Mouse (Mus musculus) hindbrain, postnatal 0 days (tissue): Measurements from ENCODE around the gene Mpc1. TPM values are rescaled to one million over a fixed set of nuclear protein-coding genes. Genes with fewer than 3 reads are reported as not detected.
"Not testable (repeated sequence)": the region's sequence is repeated elsewhere in the genome, so short reads cannot be mapped to it uniquely, and the experiment has no call there.

ENCODE experiments used
- ATAC-seq: fragments of 200-750 bp; cut with Nextera tagmentation; 2 replicates; pipeline ENCODE4 v1.8.0; 2017; ENCODE audit warnings: mild to moderate bottlenecking, moderate TSS enrichment, moderate library complexity
- DNase-seq: peaks from one replicate; pipeline ENCODE4 v3.0.0-alpha.2; 2015; ENCODE audit warnings: low spot score
- H3K27ac ChIP-seq: fragments of 300-500 bp; sonication (generic); 2 replicates; pipeline ENCODE4 v1.5.1; 2014; ENCODE audit warnings: mild to moderate bottlenecking
- H3K27me3 ChIP-seq: fragments of 300-500 bp; sonication (generic); 2 replicates; pipeline ENCODE4 v1.6.1; 2014; ENCODE audit warnings: low read length, mixed read lengths; ENCODE audit not compliant: insufficient read depth
- H3K36me3 ChIP-seq: fragments of 300-500 bp; sonication (generic); 2 replicates; pipeline ENCODE4 v1.6.1; 2014; ENCODE audit warnings: low read length, mixed read lengths; ENCODE audit not compliant: insufficient read depth
- H3K4me1 ChIP-seq: fragments of 300-500 bp; sonication (generic); 2 replicates; pipeline ENCODE4 v1.6.1; 2014; ENCODE audit warnings: antibody characterized with exemption, low read length, mixed read lengths; ENCODE audit not compliant: insufficient read depth
- H3K4me2 ChIP-seq: fragments of 300-500 bp; sonication (generic); 2 replicates; pipeline ENCODE4 v1.6.1; 2014; ENCODE audit warnings: low read depth, mild to moderate bottlenecking, low read length, moderate library complexity, mixed read lengths
- H3K4me3 ChIP-seq: fragments of 300-500 bp; sonication (generic); 2 replicates; pipeline ENCODE4 v1.5.1; 2014; ENCODE audit warnings: low read length
- H3K9ac ChIP-seq: fragments of 300-500 bp; sonication (generic); replicated peaks from 2 replicates; pipeline ENCODE4 v1.6.1; 2014; ENCODE audit warnings: mild to moderate bottlenecking, low read length, moderate library complexity, mixed read lengths
- H3K9me3 ChIP-seq: fragments of 300-500 bp; sonication (generic); 2 replicates; pipeline ENCODE4 v1.6.1; 2016; ENCODE audit warnings: low read length, mixed read lengths
- CTCF ChIP-seq: IDR thresholded peaks from 2 replicates; pipeline ENCODE4 v1.5.1; 2016; ENCODE audit warnings: antibody characterized with exemption, control low read depth, low read depth
- WGBS: fragments of 180-500 bp; shearing (Covaris S2); extraction: QIAGEN DNeasy Blood & Tissue Kit; methylation state at CpG from one replicate; pipeline ENCODE4 v1.1.7; 2014; 5-methylcytosine and 5-hydroxymethylcytosine counted together
- polyA plus RNA-seq: library from polyadenylated mRNA; unstranded; fragments of >200 nt; fragmentation: Nextera tagmentation; extraction: Ambion mirVana; gene quantifications from 2 replicates; pipeline ENCODE4 v1.2.1, GENCODE M21; 2015
- total RNA-seq: library from RNA; depleted of rRNA; stranded (reverse); fragments of >200 nt; gene quantifications from 2 replicates; pipeline ENCODE4 v1.2.3, GENCODE M21; 2014

Gene Mpc1
- total and polyA plus RNA-seq, 2 experiments from 2014 or later, result 485 to 608 TPM

DNA sequence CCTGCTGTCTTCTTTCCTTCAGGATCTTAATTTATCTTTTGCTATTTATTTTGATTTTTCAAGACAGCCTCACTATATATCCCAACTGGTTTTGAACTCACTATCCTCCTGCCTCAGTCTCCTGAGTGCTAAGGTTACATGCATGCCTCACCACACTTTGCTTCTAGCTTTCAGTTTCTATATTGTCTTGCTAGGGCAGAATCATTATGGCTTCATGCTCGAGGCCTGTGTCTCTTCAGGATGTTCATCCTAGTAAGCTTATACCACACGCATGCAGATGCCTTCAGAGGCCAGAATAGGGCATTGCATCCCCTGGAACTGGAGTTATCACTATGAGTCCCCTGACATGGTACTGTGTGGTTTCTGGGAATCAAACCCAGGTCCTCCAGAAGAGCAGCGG is 27.8 kb upstream of the Mpc1 start:
- ATAC-seq (no peak), DNase-seq (no peak)
- WGBS, result 69% methylated on average over 3 of the region's 3 CpGs
- Histone ChIP-seq H3K9me3 (no peaks in the 10 kb centered on the region), H3K27ac (no peak overlapping the region), H3K4me2 (no peak overlapping the region), H3K4me3 (no peak overlapping the region), H3K9ac (no peak overlapping the region), H3K36me3 (no peaks in the 10 kb centered on the region), H3K4me1 (no peaks in the 10 kb centered on the region), H3K27me3 (no peaks in the 10 kb centered on the region)
- no peak for TF ChIP-seq CTCF

DNA sequence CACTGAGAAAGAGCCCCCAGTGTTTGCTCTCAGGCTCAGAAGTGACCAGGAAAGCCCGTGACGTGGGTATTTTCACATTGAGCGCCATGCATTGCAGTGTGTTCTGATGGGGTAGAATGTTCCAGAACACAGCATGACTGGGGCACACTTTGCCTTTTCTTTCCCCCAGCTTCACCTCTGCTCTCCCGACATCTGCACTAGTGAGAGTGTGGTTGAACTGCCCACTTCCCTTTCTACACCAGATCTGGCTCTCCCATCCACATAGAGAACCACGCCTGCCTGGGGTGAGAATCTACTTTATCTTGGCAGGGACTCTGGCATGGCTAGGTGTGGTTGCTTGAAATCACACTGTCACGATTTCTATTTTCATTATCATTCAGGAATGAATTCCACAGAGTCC is 27.1 kb upstream of the Mpc1 start:
- Histone ChIP-seq H3K4me1 (no peaks in the 10 kb centered on the region), H3K27ac (no peak overlapping the region), H3K9ac (no peak overlapping the region), H3K9me3 (no peaks in the 10 kb centered on the region), H3K27me3 (no peaks in the 10 kb centered on the region), H3K36me3 (no peaks in the 10 kb centered on the region), H3K4me2 (no peak overlapping the region), H3K4me3 (no peak overlapping the region)
- 82% methylated on average over 6 of the region's 6 CpGs for WGBS
- DNase-seq (no peak), ATAC-seq (no peak)
- no peak for TF ChIP-seq CTCF

DNA sequence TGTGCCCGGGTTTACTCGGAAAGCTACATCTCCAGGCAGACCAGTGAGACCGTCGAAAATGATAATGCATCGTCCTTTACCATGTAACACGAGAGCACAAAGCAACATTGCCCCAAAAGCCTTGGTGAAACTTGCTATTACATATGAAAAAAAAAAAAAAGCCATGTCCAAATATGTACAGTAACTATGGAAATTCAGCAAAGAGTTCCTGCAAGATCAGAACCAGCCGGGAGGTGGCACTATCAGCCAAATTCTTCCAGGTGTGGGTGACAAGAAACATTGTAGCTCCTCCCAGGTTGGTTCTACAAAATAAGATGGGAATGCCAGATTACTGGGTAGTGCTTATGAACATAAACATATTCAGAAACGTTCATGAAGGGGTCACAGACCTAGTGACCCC is 25.7 kb upstream of the Mpc1 start:
- ATAC-seq (no peak), DNase-seq (no peak)
- H3K9me3 ChIP-seq, result no peaks in the 10 kb centered on the region
- H3K9ac ChIP-seq, result no peak overlapping the region
- H3K4me3 ChIP-seq, result no peak overlapping the region
- no peaks in the 10 kb centered on the region for H3K27me3 ChIP-seq
- H3K4me2 ChIP-seq, result no peak overlapping the region
- no peaks in the 10 kb centered on the region for H3K4me1 ChIP-seq
- peak; percentile 20; the same call in 1 of the 2 replicates for TF ChIP-seq CTCF
- WGBS, result 74% methylated on average over 8 of the region's 8 CpGs
- no peak overlapping the region for H3K27ac ChIP-seq
- H3K36me3 ChIP-seq, result no peaks in the 10 kb centered on the region

DNA sequence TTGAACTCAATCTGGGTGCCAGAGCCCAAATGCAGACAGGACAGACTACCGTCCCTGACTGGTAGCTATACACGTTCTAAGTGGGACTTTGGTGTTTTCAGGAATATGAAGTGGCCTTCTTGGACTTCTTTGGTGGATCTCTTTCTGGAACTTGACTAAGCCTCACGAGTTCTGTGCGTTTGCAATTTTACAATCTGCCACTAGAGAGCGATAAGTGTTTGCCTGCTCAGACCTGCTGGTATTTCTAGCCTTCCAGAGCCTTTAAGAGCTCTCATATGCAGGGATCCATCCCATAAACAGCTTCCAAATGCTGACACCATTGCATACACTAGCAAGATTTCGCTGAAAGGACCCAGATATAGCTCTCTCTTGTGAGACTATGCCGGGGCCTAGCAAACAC is 18.1 kb upstream of the Mpc1 start:
- not testable (repeated sequence) for H3K27ac ChIP-seq, H3K27me3 ChIP-seq, H3K9me3 ChIP-seq, H3K4me2 ChIP-seq, H3K9ac ChIP-seq, H3K4me1 ChIP-seq, H3K36me3 ChIP-seq, H3K4me3 ChIP-seq
- ATAC-seq (0 out of 2 replicates have a peak, but pooled peaks have one; percentile 40), DNase-seq (peak; percentile 79)
- TF ChIP-seq CTCF, result peak; percentile 84
- WGBS, result 17% methylated on average over 7 of the region's 7 CpGs

DNA sequence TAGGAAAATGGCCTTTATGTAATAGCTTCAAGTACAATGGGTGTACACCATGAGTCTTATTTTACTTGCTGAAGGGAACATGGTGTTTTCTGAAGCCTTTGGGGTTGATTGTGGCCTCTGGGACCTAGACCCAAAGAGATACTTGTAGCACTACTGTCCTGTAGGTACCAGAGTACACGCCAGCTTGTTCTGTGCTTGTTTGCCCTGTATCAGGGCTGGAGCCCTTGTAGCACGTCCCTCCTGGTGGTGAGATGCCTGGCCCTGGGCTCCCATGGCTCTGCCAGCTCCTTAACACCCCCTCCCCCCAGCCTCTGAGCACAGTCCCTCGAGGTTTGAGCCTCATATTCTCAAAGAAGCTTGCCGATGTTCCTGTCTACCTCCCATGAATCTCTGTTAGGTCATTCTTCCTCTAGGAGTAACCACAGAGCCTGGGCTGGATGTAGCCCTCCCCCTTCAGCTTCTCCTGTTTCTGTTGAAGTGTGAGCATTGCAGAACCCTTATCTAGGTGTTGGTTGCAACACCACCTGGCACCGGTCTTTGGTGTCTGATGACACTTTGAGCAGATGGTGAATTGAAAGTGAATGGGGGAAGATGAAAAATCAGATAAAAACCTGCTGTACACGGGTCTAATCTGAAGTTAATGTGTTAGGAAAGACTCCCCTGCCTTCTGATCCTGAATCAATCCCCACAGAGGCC is 10.5 kb upstream of the Mpc1 start:
- H3K27me3 ChIP-seq, result no peaks in the 10 kb centered on the region
- no peak overlapping the region for H3K4me2 ChIP-seq
- no peak for TF ChIP-seq CTCF
- H3K4me3 ChIP-seq, result no peak overlapping the region
- H3K36me3 ChIP-seq, result no peaks in the 10 kb centered on the region
- no peaks in the 10 kb centered on the region for H3K9me3 ChIP-seq
- 58% methylated on average over 6 of the region's 6 CpGs for WGBS
- DNase-seq (peak; percentile 3), ATAC-seq (no peak)
- H3K4me1 ChIP-seq, result no peaks in the 10 kb centered on the region
- no peak overlapping the region for H3K9ac ChIP-seq
- H3K27ac ChIP-seq, result no peak overlapping the region

DNA sequence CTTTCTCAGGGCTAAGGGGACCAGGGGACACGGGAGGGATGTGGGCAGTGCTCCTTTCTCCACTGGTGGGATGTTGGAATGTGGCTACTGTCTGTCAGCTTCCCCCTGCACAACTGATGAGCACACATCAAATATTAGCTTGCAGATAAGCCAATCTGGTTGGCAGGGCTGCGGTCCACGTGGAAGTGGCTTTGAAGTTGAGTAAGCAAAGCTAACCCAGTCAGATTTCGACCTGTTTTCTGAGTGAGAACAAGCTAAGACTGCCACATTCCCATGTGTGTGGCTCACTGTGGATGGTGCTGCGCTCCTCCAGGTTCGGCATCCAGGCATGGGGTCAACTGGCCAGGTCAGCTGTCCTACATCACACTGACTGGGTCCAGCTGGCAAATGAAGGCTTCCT is 9.8 kb upstream of the Mpc1 start:
- Histone ChIP-seq H3K27me3 (no peaks in the 10 kb centered on the region), H3K27ac (no peak overlapping the region), H3K4me3 (no peak overlapping the region), H3K9ac (no peak overlapping the region), H3K4me1 (no peaks in the 10 kb centered on the region), H3K4me2 (no peak overlapping the region), H3K9me3 (no peaks in the 10 kb centered on the region), H3K36me3 (no peaks in the 10 kb centered on the region)
- 76% methylated on average over 6 of the region's 6 CpGs for WGBS
- ATAC-seq (no peak), DNase-seq (no peak)
- TF ChIP-seq CTCF, result no peak

DNA sequence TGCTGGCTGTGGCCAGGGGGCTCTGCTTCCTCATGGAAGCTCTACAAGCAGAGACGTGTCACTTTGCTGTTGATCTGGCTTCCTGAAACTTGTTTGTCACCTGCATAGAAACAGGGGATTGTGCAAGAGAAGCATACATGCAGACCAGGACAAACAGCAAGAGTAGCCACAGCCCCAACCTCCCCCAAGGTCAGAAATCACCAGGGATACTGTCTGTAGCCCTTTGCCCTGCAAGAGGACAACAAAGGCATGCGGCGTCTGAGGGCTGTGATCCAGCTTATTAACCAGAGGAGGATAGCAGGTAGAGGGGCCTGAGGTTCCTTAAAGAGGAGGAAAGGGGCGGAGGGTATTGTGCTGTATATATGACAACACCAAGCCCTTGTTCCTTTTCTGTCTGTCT is 6.6 kb upstream of the Mpc1 start:
- Histone ChIP-seq H3K4me1 (no peaks in the 10 kb centered on the region), H3K27ac (no peak overlapping the region), H3K27me3 (no peaks in the 10 kb centered on the region), H3K4me3 (no peak overlapping the region), H3K9ac (no peak overlapping the region), H3K9me3 (no peaks in the 10 kb centered on the region), H3K36me3 (no peaks in the 10 kb centered on the region), H3K4me2 (no peak overlapping the region)
- no peak for DNase-seq
- no peak for TF ChIP-seq CTCF
- WGBS, result 81% methylated on average over 4 of the region's 4 CpGs
- ATAC-seq, result no peak
